In genomic region chr5:136714232-136714875, GRCm38 (mm10) we compare ENCODE assay signal across 8 mouse cellular contexts. TPM values are rescaled to one million over a fixed set of nuclear protein-coding genes. Genes with fewer than 3 reads are reported as not detected.
DNase-seq lines count a peak whose midpoint lies in the region; ATAC-seq and TF ChIP-seq lines count a peak whose summit lies in the region.

No protein-coding gene starts in this region.

- no peak overlapping the region for H3K9ac ChIP-seq in heart, embryonic 14.5 days (ENCODE audit: low read length)
- peak overlapping the region; percentile 68 for H3K9ac ChIP-seq in ES-Bruce4 (ENCODE audit: low read depth, poor library complexity, severe bottlenecking)
- no peak overlapping the region for H3K9ac ChIP-seq in embryonic facial prominence, embryonic 12.5 days
- no peak overlapping the region for H3K9ac ChIP-seq in limb, embryonic 11.5 days (ENCODE audit: low read length)

- intact Hi-C loops in heart, postnatal 25 days (cut with DNase I): no loop called here

- no peaks in the 10 kb centered on the region for H3K9me3 ChIP-seq in heart, embryonic 14.5 days (ENCODE audit: control insufficient read depth, low read length)
- H3K9me3 ChIP-seq in ES-Bruce4 (replicated peaks; ENCODE audit: control insufficient read depth, insufficient read depth, low read length, poor library complexity, severe bottlenecking): no peaks in the 10 kb centered on the region
- no peaks in the 10 kb centered on the region for H3K9me3 ChIP-seq in embryonic facial prominence, embryonic 12.5 days
- H3K9me3 ChIP-seq in limb, embryonic 11.5 days (ENCODE audit: control insufficient read depth, low read length): no peaks in the 10 kb centered on the region

- no peak overlapping the region for H3K27ac ChIP-seq in heart, embryonic 14.5 days (replicated peaks in 1 of 2; ENCODE audit: control insufficient read depth in 1 of 2, insufficient read depth in 1 of 2, low read depth in 2 of 2, low read length in 2 of 2)
- H3K27ac ChIP-seq in ES-Bruce4 (ENCODE audit: insufficient read depth, low read length): no peak overlapping the region
- H3K27ac ChIP-seq in embryonic facial prominence, embryonic 12.5 days: no peak overlapping the region
- H3K27ac ChIP-seq in limb, embryonic 11.5 days (replicated peaks; ENCODE audit: low read depth, low read length): no peak overlapping the region

- TF ChIP-seq CTCF in ES-Bruce4 (IDR thresholded peaks at IDR 0.05; ENCODE audit: low read depth, low read length): no peak

- WGBS in heart, embryonic 14.5 days: 18% methylated on average over 32 of the region's 32 CpGs
- WGBS in embryonic facial prominence, embryonic 12.5 days: 20% methylated on average over 32 of the region's 32 CpGs
- WGBS in limb, embryonic 11.5 days: 24% methylated on average over 32 of the region's 32 CpGs

- H3K4me2 ChIP-seq in heart, embryonic 14.5 days (ENCODE audit: low read length): peak overlapping the region; percentile 54
- H3K4me2 ChIP-seq in embryonic facial prominence, embryonic 12.5 days (replicated peaks): peak overlapping the region; percentile 33
- H3K4me2 ChIP-seq in limb, embryonic 11.5 days (ENCODE audit: low read depth, severe bottlenecking): peak overlapping the region; percentile 16; the same call in 1 of the 2 replicates

- no peak for ATAC-seq in heart, embryonic 14.5 days (ENCODE audit: insufficient number of reproducible peaks, insufficient read depth, low FRiP score, low read depth)
- no peak for ATAC-seq in embryonic facial prominence, embryonic 12.5 days (ENCODE audit: insufficient number of reproducible peaks, insufficient read depth, low FRiP score, low TSS enrichment)
- ATAC-seq in limb, embryonic 11.5 days (ENCODE audit: insufficient number of reproducible peaks, low FRiP score, low TSS enrichment, low read depth): no peak

- peak overlapping the region; percentile 4 to 15; a peak in 2 of 4 replicates for H3K4me3 ChIP-seq in heart, embryonic 14.5 days (ENCODE audit: control insufficient read depth in 1 of 2, insufficient read depth in 1 of 2, low read depth in 1 of 2, low read length in 2 of 2)
- H3K4me3 ChIP-seq in ES-Bruce4 (ENCODE audit: low read depth, low read length): peak overlapping the region; percentile 54
- H3K4me3 ChIP-seq in embryonic facial prominence, embryonic 12.5 days: 0 out of 2 replicates have a peak overlapping the region, but pooled peaks have one; percentile 9
- H3K4me3 ChIP-seq in limb, embryonic 11.5 days (ENCODE audit: low read depth, low read length): no peak overlapping the region

- no peak for TF ChIP-seq EP300 in ES-Bruce4 (IDR thresholded peaks at IDR 0.05; ENCODE audit: insufficient read depth, low read depth, low read length)

- DNase-seq in heart, postnatal 25 days (ENCODE audit: low spot score): no peak
- peak; percentile 42 for DNase-seq in limb, embryonic 11.5 days (ENCODE audit: low spot score)
- DNase-seq in spleen, postnatal 36 days (ENCODE audit: low spot score in 2 of 2): no peak
- DNase-seq in left cerebral cortex, adult 11 months (ENCODE audit: low spot score): no peak
- DNase-seq in gastrocnemius, adult 18-20 months (ENCODE audit: low spot score): no peak

- TF ChIP-seq POLR2A in ES-Bruce4 (IDR thresholded peaks at IDR 0.05; ENCODE audit: insufficient read depth, low read length): no peak

- H3K4me1 ChIP-seq in heart, embryonic 14.5 days (ENCODE audit: control insufficient read depth in 2 of 2, insufficient read depth in 2 of 2, low read length in 2 of 2): peaks cover 7 to 14% of the 10 kb centered on the region in 2 experiments; a peak in 3 of 4 replicates
- peaks cover 2% of the 10 kb centered on the region for H3K4me1 ChIP-seq in ES-Bruce4 (ENCODE audit: control insufficient read depth, insufficient read depth, low read length)
- H3K4me1 ChIP-seq in embryonic facial prominence, embryonic 12.5 days: peaks cover 10% of the 10 kb centered on the region; the same call in 1 of the 2 replicates
- H3K4me1 ChIP-seq in limb, embryonic 11.5 days (ENCODE audit: control insufficient read depth, insufficient read depth, low read length): no peaks in the 10 kb centered on the region

- peaks cover 17% of the 10 kb centered on the region; the same call in 1 of the 2 replicates for H3K27me3 ChIP-seq in heart, embryonic 14.5 days (ENCODE audit: control insufficient read depth, insufficient read depth, low read length)
- H3K27me3 ChIP-seq in ES-Bruce4 (ENCODE audit: control insufficient read depth, insufficient read depth, low read length, poor library complexity, severe bottlenecking): no peaks in the 10 kb centered on the region
- H3K27me3 ChIP-seq in embryonic facial prominence, embryonic 12.5 days: peaks cover 24% of the 10 kb centered on the region
- no peaks in the 10 kb centered on the region for H3K27me3 ChIP-seq in limb, embryonic 11.5 days (ENCODE audit: control insufficient read depth, insufficient read depth, low read length)

- H3K36me3 ChIP-seq in heart, embryonic 14.5 days (ENCODE audit: control insufficient read depth, insufficient read depth, low read length): no peaks in the 10 kb centered on the region
- H3K36me3 ChIP-seq in ES-Bruce4 (ENCODE audit: control insufficient read depth, insufficient read depth, low read length, poor library complexity, severe bottlenecking): no peaks in the 10 kb centered on the region
- no peaks in the 10 kb centered on the region for H3K36me3 ChIP-seq in embryonic facial prominence, embryonic 12.5 days
- H3K36me3 ChIP-seq in limb, embryonic 11.5 days (ENCODE audit: control insufficient read depth, insufficient read depth, low read length): no peaks in the 10 kb centered on the region

RNA-seq across cellular contexts. Expression of gene Myl10, which starts 21.4 kb away (rescaled TPM):
- polyA plus RNA-seq in heart, embryonic 14.5 days (2014; fragmentation: Nextera tagmentation; extraction: Ambion mirVana): not detected in 2 replicates
- total RNA-seq in heart, postnatal 25 days (2021): not detected
- not detected in 2 replicates for polyA plus RNA-seq in ES-Bruce4 (2011; ENCODE audit: insufficient read depth, insufficient read length, low read depth, missing spikeins)
- polyA plus RNA-seq in embryonic facial prominence, embryonic 12.5 days (2016; fragmentation: Nextera tagmentation; extraction: Ambion mirVana): not detected in 2 replicates
- not detected in 2 replicates for polyA plus RNA-seq in limb, embryonic 11.5 days (2014; fragmentation: Nextera tagmentation; extraction: Ambion mirVana)
- 1 to 10 TPM; 3.4 to 7.0 TPM for total RNA-seq in gastrocnemius, adult 18-20 months (2021)
